Mouse (Mus musculus) stomach, embryonic 14.5 days (tissue): Measurements from ENCODE around the gene Rnf213. TPM values are rescaled to one million over a fixed set of nuclear protein-coding genes. Genes with fewer than 3 reads are reported as not detected.

Source experiments
- ATAC-seq: fragments of 200-750 bp; cut with Nextera tagmentation; 2 replicates; pipeline ENCODE4 v1.8.0; 2017; ENCODE audit warnings: low read depth, moderate TSS enrichment; ENCODE audit not compliant: insufficient number of reproducible peaks, insufficient read depth, low FRiP score
- H3K27ac ChIP-seq: fragments of 300-500 bp; sonication (generic); 2 replicates; pipeline ENCODE4 v1.5.1; 2014; ENCODE audit warnings: mild to moderate bottlenecking, low read length, moderate library complexity, mixed read lengths
- H3K27me3 ChIP-seq: fragments of 300-500 bp; sonication (generic); 2 replicates; pipeline ENCODE4 v1.6.1; 2014; ENCODE audit warnings: low read length, control low read depth, mixed read lengths; ENCODE audit not compliant: control insufficient read depth, insufficient read depth
- H3K36me3 ChIP-seq: fragments of 300-500 bp; sonication (generic); 2 replicates; pipeline ENCODE4 v1.6.1; 2014; ENCODE audit warnings: mild to moderate bottlenecking, control low read depth, low read length, moderate library complexity, mixed read lengths; ENCODE audit not compliant: control insufficient read depth, insufficient read depth
- H3K4me1 ChIP-seq: fragments of 300-500 bp; sonication (generic); 2 replicates; pipeline ENCODE4 v1.6.1; 2014; ENCODE audit warnings: low read length, control low read depth, mixed read lengths; ENCODE audit not compliant: control insufficient read depth, insufficient read depth
- H3K4me2 ChIP-seq: fragments of 300-500 bp; sonication (generic); replicated peaks from 2 replicates; pipeline ENCODE4 v1.6.1; 2014; ENCODE audit warnings: low read depth, low read length, control low read depth
- H3K4me3 ChIP-seq: fragments of 300-500 bp; sonication (generic); 2 replicates; pipeline ENCODE4 v1.5.1; 2014; ENCODE audit warnings: low read depth, low read length, control low read depth
- H3K9ac ChIP-seq: fragments of 300-500 bp; sonication (generic); replicated peaks from 2 replicates; pipeline ENCODE4 v1.6.1; 2014; ENCODE audit warnings: low read depth, mild to moderate bottlenecking, control low read depth, low read length, moderate library complexity, mixed read lengths
- H3K9me3 ChIP-seq: fragments of 300-500 bp; sonication (generic); 2 replicates; pipeline ENCODE4 v1.6.1; 2016; ENCODE audit warnings: low read depth, low read length, control low read depth; ENCODE audit not compliant: control insufficient read depth
- WGBS: fragments of 180-500 bp; shearing (Covaris S2); extraction: QIAGEN DNeasy Blood & Tissue Kit; methylation state at CpG from one replicate; pipeline ENCODE4 v1.1.7; 2014; 5-methylcytosine and 5-hydroxymethylcytosine counted together
- polyA plus RNA-seq: library from polyadenylated mRNA; unstranded; fragments of >200 nt; fragmentation: Nextera tagmentation; extraction: Ambion mirVana; gene quantifications from 2 replicates; pipeline ENCODE4 v1.2.1, GENCODE M21; 2014

The Rnf213 gene
- polyA plus RNA-seq, 1 experiment from 2014 or later, result 11.1 TPM

DNA sequence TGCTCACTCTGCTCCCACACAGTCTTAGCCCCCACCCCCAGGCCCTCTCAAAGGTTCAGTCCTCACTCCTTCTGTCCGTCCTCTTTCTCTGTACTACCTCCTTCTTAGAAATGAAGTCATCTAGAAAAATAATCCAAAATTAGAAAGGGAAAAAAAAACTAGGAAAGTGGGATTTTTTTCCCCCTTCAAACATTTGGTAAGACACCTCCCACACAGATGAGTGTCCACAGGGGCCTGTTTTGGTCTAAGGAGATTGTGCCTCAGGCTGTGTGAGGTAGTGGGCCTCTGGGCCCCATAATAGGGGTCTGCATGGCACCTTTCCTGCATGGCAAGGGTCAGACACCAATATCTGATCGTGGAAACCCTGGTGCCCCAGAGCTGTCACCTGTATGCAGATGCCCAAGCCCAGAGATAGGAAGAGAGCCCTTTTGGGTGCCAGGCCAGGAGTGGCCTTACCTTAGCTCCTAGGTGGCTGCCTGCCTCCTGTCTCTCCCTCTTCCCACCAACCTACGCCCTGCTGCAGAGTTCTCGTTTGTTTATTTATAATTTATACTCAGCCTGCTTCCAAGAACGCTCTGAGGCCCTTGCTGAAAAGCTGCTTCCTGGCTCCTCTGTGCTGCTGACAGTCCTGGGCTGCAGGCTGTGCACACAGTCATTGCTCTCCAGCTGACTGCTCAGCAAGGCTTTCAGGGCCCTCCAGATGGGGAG lies 127.3 kb downstream of the Rnf213 start:
- Histone ChIP-seq H3K9me3 (no peaks in the 10 kb centered on the region), H3K36me3 (no peaks in the 10 kb centered on the region), H3K27ac (no peak overlapping the region), H3K9ac (no peak overlapping the region), H3K4me3 (no peak overlapping the region), H3K4me1 (peaks cover 2% of the 10 kb centered on the region; the same call in 1 of the 2 replicates), H3K27me3 (peaks cover 3% of the 10 kb centered on the region; the same call in 1 of the 2 replicates), H3K4me2 (no peak overlapping the region)
- 43% methylated on average over 5 of the region's 5 CpGs for WGBS
- no peak for ATAC-seq

DNA sequence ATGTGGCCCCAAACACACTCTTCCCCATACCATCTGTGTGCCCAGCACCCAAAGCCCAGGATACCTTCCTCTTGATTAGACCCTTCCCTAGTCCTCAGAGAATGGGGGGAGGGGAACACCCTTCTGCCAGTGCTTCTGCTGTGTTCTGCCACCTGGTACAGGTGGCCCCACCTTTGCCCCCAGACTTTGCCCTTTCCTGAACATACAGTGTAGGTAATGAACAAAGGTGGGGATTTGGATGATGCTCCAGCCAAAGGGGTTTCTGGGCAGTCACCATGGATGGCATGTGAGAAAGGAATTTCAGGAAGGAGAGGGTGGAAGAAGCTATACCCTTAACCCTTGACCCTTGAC lies 127.8 kb downstream of the Rnf213 start:
- no peak for ATAC-seq
- H3K4me2 ChIP-seq, result no peak overlapping the region
- H3K4me1 ChIP-seq, result peaks cover 2% of the 10 kb centered on the region; the same call in 1 of the 2 replicates
- no peaks in the 10 kb centered on the region for H3K9me3 ChIP-seq
- H3K36me3 ChIP-seq, result no peaks in the 10 kb centered on the region
- peaks cover 2% of the 10 kb centered on the region; the same call in 1 of the 2 replicates for H3K27me3 ChIP-seq
- H3K27ac ChIP-seq, result no peak overlapping the region
- H3K9ac ChIP-seq, result no peak overlapping the region
- H3K4me3 ChIP-seq, result no peak overlapping the region

DNA sequence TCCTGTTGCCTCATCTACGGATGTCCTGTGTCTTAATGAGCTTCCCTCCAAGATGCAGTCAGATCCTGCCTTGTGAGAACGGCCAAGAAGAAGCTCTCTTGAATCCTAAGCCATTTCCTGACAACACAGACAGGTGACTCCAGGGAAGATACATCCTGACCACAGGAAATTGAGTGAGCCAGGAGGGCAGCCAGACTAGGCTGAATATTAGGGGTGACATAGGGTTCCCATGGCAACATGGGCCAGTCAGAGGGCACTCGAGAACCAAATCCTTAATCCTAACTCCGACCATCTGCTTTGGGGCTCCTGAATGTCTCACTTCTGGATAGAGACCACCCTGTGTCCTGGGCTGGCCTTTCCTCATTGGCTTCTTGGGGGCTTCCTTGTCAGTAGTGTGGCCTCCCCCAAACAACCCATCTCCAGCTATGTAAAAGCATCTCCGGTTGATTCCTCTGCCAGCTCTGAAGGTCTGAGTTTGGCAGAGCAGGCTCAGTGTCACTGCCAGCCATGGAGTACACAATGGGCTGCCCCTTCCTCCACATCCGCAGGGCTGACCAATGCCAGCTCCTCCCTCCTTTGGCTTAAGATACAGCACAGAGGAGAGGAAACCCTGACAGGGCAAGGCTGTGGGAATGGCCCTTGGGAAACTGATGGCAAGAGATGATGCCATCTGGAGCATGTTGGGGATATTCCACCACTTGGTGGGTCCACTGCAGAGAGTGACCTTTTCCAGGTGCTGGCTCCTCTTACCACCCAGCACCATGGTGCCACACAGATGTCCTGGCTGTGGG lies 129.2 kb downstream of the Rnf213 start:
- no peak overlapping the region for H3K4me2 ChIP-seq
- ATAC-seq, result no peak

DNA sequence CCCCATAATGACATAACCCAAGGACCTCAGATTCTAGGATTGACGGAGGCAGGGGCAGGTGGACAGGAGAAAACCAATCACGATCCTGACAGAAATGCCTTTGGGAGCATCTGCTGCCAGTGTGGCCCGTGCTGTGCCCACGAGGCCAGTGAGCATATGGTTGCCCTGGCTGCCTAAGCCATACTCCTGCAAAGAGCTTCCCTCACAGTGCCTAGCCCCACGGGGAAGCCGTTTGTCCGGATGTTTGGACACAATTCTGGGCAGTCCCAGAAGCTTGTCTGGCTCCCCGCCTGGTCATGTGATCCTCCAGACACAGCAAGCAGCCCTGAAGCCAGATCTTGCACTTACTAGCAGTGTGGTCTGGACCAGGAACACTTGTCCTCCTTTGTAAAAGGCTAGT lies 129.9 kb downstream of the Rnf213 start:
- ATAC-seq, result no peak
- Histone ChIP-seq H3K4me2 (no peak overlapping the region), H3K27me3 (no peaks in the 10 kb centered on the region), H3K9me3 (no peaks in the 10 kb centered on the region), H3K9ac (no peak overlapping the region), H3K4me3 (no peak overlapping the region), H3K4me1 (peaks cover 2% of the 10 kb centered on the region; the same call in 1 of the 2 replicates), H3K27ac (no peak overlapping the region), H3K36me3 (no peaks in the 10 kb centered on the region)
- WGBS, result 78% methylated on average over 8 of the region's 8 CpGs

More for the DNA sequence above, 129.2 kb downstream of the Rnf213 start:
- Histone ChIP-seq H3K27ac (no peak overlapping the region), H3K4me1 (peaks cover 2% of the 10 kb centered on the region; the same call in 1 of the 2 replicates), H3K9ac (no peak overlapping the region), H3K36me3 (no peaks in the 10 kb centered on the region), H3K9me3 (no peaks in the 10 kb centered on the region), H3K4me3 (no peak overlapping the region), H3K27me3 (no peaks in the 10 kb centered on the region)
- 92% methylated on average over 6 of the region's 6 CpGs for WGBS

DNA sequence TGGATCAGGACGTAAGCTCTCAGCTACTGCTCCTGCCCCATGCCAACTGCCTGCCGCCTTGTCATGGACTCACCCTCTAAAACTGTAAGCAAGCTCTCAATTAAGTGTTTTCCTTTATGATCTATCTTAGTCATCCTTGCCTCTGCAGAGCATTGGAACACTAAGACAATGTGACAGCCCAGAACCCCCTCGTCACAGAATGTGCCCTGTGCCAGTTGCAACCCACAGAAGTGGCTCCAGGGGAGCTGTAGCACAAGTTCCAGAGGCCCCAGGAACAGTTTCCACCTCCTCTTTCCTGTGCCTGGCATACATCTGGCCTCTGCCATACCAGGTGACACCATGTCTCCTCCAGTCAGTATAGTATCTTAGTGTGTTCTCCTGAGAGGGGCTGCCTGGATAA lies 130.5 kb downstream of the Rnf213 start:
- Histone ChIP-seq H3K36me3 (no peaks in the 10 kb centered on the region), H3K27ac (no peak overlapping the region), H3K27me3 (no peaks in the 10 kb centered on the region), H3K9me3 (no peaks in the 10 kb centered on the region), H3K4me3 (no peak overlapping the region), H3K4me2 (no peak overlapping the region), H3K4me1 (peaks cover 2% of the 10 kb centered on the region; the same call in 1 of the 2 replicates), H3K9ac (no peak overlapping the region)
- 90% methylated on average over 3 of the region's 3 CpGs for WGBS
- no peak for ATAC-seq

DNA sequence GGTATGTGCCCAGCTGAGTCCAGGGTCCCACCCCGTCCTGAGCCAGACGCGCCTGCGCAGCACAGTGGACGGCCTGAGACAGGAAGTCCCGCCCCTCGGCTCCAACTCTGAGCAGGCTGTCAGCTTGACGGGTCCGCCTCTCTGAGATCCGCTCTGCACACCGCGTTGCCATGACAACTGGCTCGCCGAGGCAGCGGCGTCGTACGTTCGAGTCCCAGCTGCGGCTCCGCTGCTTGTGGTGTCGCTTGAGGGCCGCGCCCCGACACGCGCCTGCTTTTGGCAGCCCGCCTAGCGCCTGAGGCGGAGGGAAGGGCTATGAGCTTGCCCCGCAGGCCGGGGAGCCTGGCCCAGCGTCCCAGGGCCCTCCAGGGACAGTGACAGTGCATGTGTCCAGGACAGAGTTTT lies 131.6 kb downstream of the Rnf213 start:
- ATAC-seq, result peak; percentile 96
- no peak overlapping the region for H3K27ac ChIP-seq

DNA sequence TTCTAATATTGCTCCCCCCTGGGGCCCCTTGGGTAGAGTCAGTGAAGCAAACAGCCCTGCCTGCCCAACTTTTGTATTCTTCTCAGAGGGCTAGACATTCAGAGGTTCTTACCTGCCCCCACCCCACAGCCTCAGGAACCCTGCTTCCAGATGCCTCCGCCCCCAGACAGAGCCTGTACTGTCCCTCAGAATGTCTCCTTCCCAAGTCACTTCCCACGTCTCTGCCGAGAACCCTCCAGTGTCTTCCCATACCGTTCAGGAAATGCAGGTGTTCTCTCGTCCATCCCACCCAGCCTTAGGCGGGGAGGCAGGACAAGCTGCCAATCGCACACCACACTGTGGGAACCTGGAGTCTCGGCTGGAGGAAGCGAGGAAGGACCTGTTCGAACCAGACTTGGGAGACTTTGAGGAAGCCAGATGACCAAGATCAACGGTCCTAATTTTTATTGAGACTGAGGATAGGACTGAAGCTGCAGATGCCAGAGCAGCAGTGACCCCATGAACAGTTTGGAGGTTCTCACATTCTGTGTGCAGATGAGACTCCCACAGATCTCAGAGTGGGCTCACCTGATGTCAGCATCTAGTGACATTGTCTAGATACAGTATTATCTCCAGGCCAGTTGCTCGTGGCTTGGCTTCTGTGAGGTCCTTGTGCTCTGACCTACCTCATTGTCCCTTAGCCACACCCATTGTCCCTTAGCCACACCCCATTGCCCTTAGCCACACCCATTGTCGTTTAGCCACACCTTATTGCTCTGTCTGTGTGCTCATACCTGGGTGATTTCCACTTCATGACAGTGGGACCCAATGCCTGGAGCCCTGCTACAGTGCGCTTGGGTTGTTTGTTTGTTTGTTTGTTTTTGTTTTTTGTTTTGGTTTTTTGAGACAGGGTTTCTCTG lies 133.4 kb downstream of the Rnf213 start:
- no peak overlapping the region for H3K4me2 ChIP-seq
- ATAC-seq, result no peak
- WGBS, result 77% methylated on average over 14 of the region's 14 CpGs
- no peak overlapping the region for H3K27ac ChIP-seq
- H3K27me3 ChIP-seq, result no peaks in the 10 kb centered on the region
- H3K4me3 ChIP-seq, result no peak overlapping the region
- peaks cover 2% of the 10 kb centered on the region; the same call in 1 of the 2 replicates for H3K4me1 ChIP-seq
- H3K9ac ChIP-seq, result no peak overlapping the region
- no peaks in the 10 kb centered on the region for H3K36me3 ChIP-seq
- H3K9me3 ChIP-seq, result no peaks in the 10 kb centered on the region

More for the DNA sequence above, 131.6 kb downstream of the Rnf213 start:
- H3K9me3 ChIP-seq, result no peaks in the 10 kb centered on the region
- H3K4me2 ChIP-seq, result peak overlapping the region; percentile 59
- H3K9ac ChIP-seq, result peak overlapping the region; percentile 21; the same call in 1 of the 2 replicates
- peak overlapping the region; percentile 44 for H3K4me3 ChIP-seq
- no peaks in the 10 kb centered on the region for H3K36me3 ChIP-seq
- 2% methylated on average over 32 of the region's 33 CpGs for WGBS
- no peaks in the 10 kb centered on the region for H3K27me3 ChIP-seq
- H3K4me1 ChIP-seq, result peaks cover 2% of the 10 kb centered on the region; the same call in 1 of the 2 replicates

DNA sequence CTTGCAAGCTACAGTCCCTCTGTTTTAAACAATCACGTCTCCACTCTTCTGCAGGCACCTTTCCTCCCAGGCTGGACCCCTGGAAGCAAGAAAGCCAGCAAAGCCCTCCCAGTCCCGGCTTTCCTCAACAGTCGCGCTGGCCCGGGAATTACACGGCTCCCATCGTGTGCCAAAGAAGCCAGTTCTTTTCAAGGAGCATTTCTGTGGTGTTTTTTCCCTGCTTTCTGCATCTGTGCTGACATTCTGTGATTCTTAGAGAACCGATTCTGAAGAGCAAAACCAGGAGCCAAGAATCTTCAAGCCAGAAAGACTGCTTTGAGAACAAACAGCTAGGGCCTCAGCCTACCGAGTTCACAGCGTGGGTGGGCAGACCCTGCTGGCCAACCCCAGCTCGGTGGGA lies 136.0 kb downstream of the Rnf213 start:
- no peak overlapping the region for H3K27ac ChIP-seq
- no peak for ATAC-seq
- no peak overlapping the region for H3K4me2 ChIP-seq
- 56% methylated on average over 11 of the region's 11 CpGs for WGBS
- H3K4me3 ChIP-seq, result no peak overlapping the region
- no peaks in the 10 kb centered on the region for H3K36me3 ChIP-seq
- no peak overlapping the region for H3K9ac ChIP-seq
- H3K27me3 ChIP-seq, result no peaks in the 10 kb centered on the region
- no peaks in the 10 kb centered on the region for H3K9me3 ChIP-seq
- H3K4me1 ChIP-seq, result peaks cover 2% of the 10 kb centered on the region; the same call in 1 of the 2 replicates
